Mouse (Mus musculus) CH12.LX (cell line): ENCODE data around the gene Tlr8.

Experiments used
- CTCF ChIP-seq, 2 experiments: IDR thresholded peaks in 1 of 2; conservative IDR thresholded peaks in 1 of 2; 2 replicates each; pipeline ENCODE4 v1.5.1; 2011 to 2012; ENCODE audit warnings: low read depth in 2 of 2, low read length in 2 of 2, improper control_type of control experiment in 1 of 2, inconsistent platforms in 1 of 2, mild to moderate bottlenecking in 1 of 2, moderate library complexity in 1 of 2
- E2F4 ChIP-seq: IDR thresholded peaks from 2 replicates; pipeline ENCODE4 v1.6.1; 2011; ENCODE audit warnings: low read depth, low read length, improper control_type of control experiment; ENCODE audit not compliant: insufficient replicate concordance
- JUND ChIP-seq: conservative IDR thresholded peaks from 2 replicates; pipeline ENCODE4 v1.6.1; 2011; ENCODE audit warnings: low read depth, low read length, improper control_type of control experiment
- MEF2A ChIP-seq: IDR thresholded peaks from 2 replicates; pipeline ENCODE4 v1.6.1; 2014; ENCODE audit warnings: low read depth, mild to moderate bottlenecking, inconsistent platforms, low read length, improper control_type of control experiment, borderline replicate concordance
- NELFE ChIP-seq: IDR thresholded peaks from 2 replicates; pipeline ENCODE4 v1.6.1; 2011; ENCODE audit warnings: low read depth, low read length, improper control_type of control experiment
- NRF1 ChIP-seq: IDR thresholded peaks from 2 replicates; pipeline ENCODE4 v1.6.1; 2014; ENCODE audit warnings: low read depth, mild to moderate bottlenecking, inconsistent platforms, low read length, improper control_type of control experiment, moderate library complexity
- POLR2A ChIP-seq: IDR thresholded peaks from 2 replicates; pipeline ENCODE4 v1.6.1; 2011; ENCODE audit warnings: low read depth, mild to moderate bottlenecking, improper control_type of control experiment, low read length
- POLR2AphosphoS2 ChIP-seq: IDR thresholded peaks from 2 replicates; pipeline ENCODE4 v1.6.1; 2011; ENCODE audit warnings: low read depth, low read length, improper control_type of control experiment
- SIN3A ChIP-seq: IDR thresholded peaks from 2 replicates; pipeline ENCODE4 v1.6.1; 2012; ENCODE audit warnings: low read length, improper control_type of control experiment, inconsistent platforms
- UBTF ChIP-seq: IDR thresholded peaks from 2 replicates; pipeline ENCODE4 v1.6.1; 2012; ENCODE audit warnings: low read depth, mild to moderate bottlenecking, inconsistent platforms, low read length, improper control_type of control experiment, moderate library complexity

DNA sequence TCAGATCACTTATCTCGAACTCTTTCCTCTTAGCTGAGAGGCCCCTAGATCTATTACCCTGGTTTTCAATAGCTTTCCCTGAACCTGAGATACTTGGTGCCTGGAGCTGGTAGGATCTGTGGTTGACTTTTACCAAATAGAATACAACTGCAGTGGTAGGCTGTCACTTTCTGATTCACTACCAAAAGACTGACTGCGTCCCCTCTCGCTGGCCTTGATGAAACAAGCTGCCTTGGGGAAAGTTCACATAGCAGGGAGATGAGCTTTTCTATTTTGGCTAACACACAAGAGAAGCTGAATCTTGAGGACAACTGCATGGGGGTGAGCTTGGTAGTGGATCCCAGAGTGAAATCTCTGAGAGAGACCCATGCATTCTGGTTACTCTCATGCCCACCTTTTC lies 22.4 kb downstream of the Tlr8 start:
- TF ChIP-seq E2F4 (no peak), SIN3A (no peak), UBTF (no peak), POLR2AphosphoS2 (no peak), JUND (no peak), POLR2A (no peak), CTCF (conservative IDR thresholded peaks at IDR 0.05 in 1 of 2, IDR thresholded peaks at IDR 0.05 in 1 of 2; ENCODE audit: low read depth in 2 of 2, low read length in 2 of 2) (no peak), NRF1 (no peak), NELFE (no peak), MEF2A (no peak)
